Mouse (Mus musculus) MEL (cell line): ENCODE measurements around the gene Smoc1.

Source experiments
- CTCF ChIP-seq, 3 experiments: IDR thresholded peaks in 2 of 3; conservative IDR thresholded peaks in 1 of 3; 2 replicates each; pipeline ENCODE4 v1.5.1; 2011 to 2012; ENCODE audit warnings: low read length in 3 of 3, low read depth in 2 of 3, mild to moderate bottlenecking in 2 of 3, improper control_type of control experiment in 1 of 3, inconsistent platforms in 1 of 3, mixed read lengths in 1 of 3, moderate library complexity in 1 of 3; ENCODE audit not compliant: control insufficient read depth in 1 of 3, insufficient read depth in 1 of 3, poor library complexity in 1 of 3, severe bottlenecking in 1 of 3
- E2F4 ChIP-seq: IDR thresholded peaks from 2 replicates; pipeline ENCODE4 v1.6.1; 2011; ENCODE audit warnings: low read depth, low read length, improper control_type of control experiment, borderline replicate concordance
- ELF1 ChIP-seq: IDR thresholded peaks from 2 replicates; pipeline ENCODE4 v1.6.1; 2014; ENCODE audit warnings: low read depth, mild to moderate bottlenecking, inconsistent platforms, low read length, improper control_type of control experiment, moderate library complexity
- EP300 ChIP-seq, 2 experiments: IDR thresholded peaks; 2 replicates each; pipeline ENCODE4 v1.6.1; 2011; ENCODE audit warnings: improper control_type of control experiment in 2 of 2, low read length in 2 of 2, low read depth in 1 of 2, mild to moderate bottlenecking in 1 of 2
- GABPA ChIP-seq: IDR thresholded peaks from 2 replicates; pipeline ENCODE4 v1.6.1; 2012; ENCODE audit warnings: low read depth, mild to moderate bottlenecking, inconsistent platforms, low read length, improper control_type of control experiment, moderate library complexity
- GATA1 ChIP-seq: IDR thresholded peaks from 2 replicates; pipeline ENCODE4 v1.6.1; 2011; ENCODE audit warnings: low read depth, low read length, improper control_type of control experiment
- HCFC1 ChIP-seq: IDR thresholded peaks from 2 replicates; pipeline ENCODE4 v1.6.1; 2012; ENCODE audit warnings: low read depth, mild to moderate bottlenecking, inconsistent platforms, low read length, improper control_type of control experiment, moderate library complexity
- MYC ChIP-seq: IDR thresholded peaks from 2 replicates; pipeline ENCODE4 v1.6.1; 2011; ENCODE audit warnings: low read depth, mild to moderate bottlenecking, low read length, improper control_type of control experiment, moderate library complexity
- POLR2A ChIP-seq, 2 experiments: IDR thresholded peaks; 2 replicates each; pipeline ENCODE4 v1.6.1; 2011 to 2012; ENCODE audit warnings: low read length in 2 of 2, mild to moderate bottlenecking in 2 of 2, control low read depth in 1 of 2, improper control_type of control experiment in 1 of 2, low read depth in 1 of 2, moderate library complexity in 1 of 2; ENCODE audit not compliant: control insufficient read depth in 1 of 2, insufficient read depth in 1 of 2, poor library complexity in 1 of 2
- POLR2AphosphoS2 ChIP-seq: IDR thresholded peaks from 2 replicates; pipeline ENCODE4 v1.6.1; 2011; ENCODE audit warnings: low read length, improper control_type of control experiment
- POLR2AphosphoS5 ChIP-seq: IDR thresholded peaks from 2 replicates; pipeline ENCODE4 v1.6.1; 2012; ENCODE audit warnings: low read depth, borderline replicate concordance, mild to moderate bottlenecking, inconsistent platforms, low read length, moderate library complexity, mixed read lengths
- TCF12 ChIP-seq: IDR thresholded peaks from 2 replicates; pipeline ENCODE4 v1.6.1; 2014; ENCODE audit warnings: low read depth, mild to moderate bottlenecking, inconsistent platforms, low read length, improper control_type of control experiment, moderate library complexity
- ZC3H11A ChIP-seq: IDR thresholded peaks from 2 replicates; pipeline ENCODE4 v1.6.1; 2012; ENCODE audit warnings: low read depth, mild to moderate bottlenecking, inconsistent platforms, low read length, improper control_type of control experiment

GRCm38 (mm10) chr12:81094766-81095405 is 68.3 kb downstream of the Smoc1 start:
- TF ChIP-seq CTCF (IDR thresholded peaks at IDR 0.05 in 2 of 3, conservative IDR thresholded peaks at IDR 0.05 in 1 of 3; ENCODE audit: control insufficient read depth in 1 of 3, insufficient read depth in 1 of 3, low read depth in 2 of 3, low read length in 3 of 3, poor library complexity in 1 of 3, severe bottlenecking in 1 of 3) (no peak), ZC3H11A (no peak), POLR2AphosphoS5 (no peak), EP300 (IDR thresholded peaks at IDR 0.05; ENCODE audit: low read depth in 1 of 2, low read length in 2 of 2) (no peak), MYC (no peak), GABPA (no peak), TCF12 (no peak), GATA1 (no peak), POLR2A (IDR thresholded peaks at IDR 0.05; ENCODE audit: control insufficient read depth in 1 of 2, insufficient read depth in 1 of 2, low read depth in 1 of 2, low read length in 2 of 2, poor library complexity in 1 of 2) (no peak), E2F4 (no peak), POLR2AphosphoS2 (no peak), HCFC1 (no peak), ELF1 (no peak)
